Mouse (Mus musculus) right cerebral cortex, adult 2 months (tissue): ENCODE measurements around the gene 2010315B03Rik.
"Not testable (repeated sequence)": the region's sequence is repeated elsewhere in the genome, so short reads cannot be mapped to it uniquely, and the experiment has no call there.

Experiments
- DNase-seq, 2 experiments: peaks; one replicate each; pipeline ENCODE4 v3.0.0; 2021 to 2022; ENCODE audit warnings: low spot score in 2 of 2

The 2010315B03Rik gene

GRCm38 (mm10) chr9:124312171-124313142 lies at the start of gene 2010315B03Rik:
Gene 2010315B03Rik, minus strand, starts transcription at chr9:124312696.
- DNase-seq: peak; percentile 90 to 92

GRCm38 (mm10) chr9:124311502-124311901 lies 994 bp downstream of the 2010315B03Rik start:
- no peak for DNase-seq

GRCm38 (mm10) chr9:124288329-124288728 lies 24.2 kb downstream of the 2010315B03Rik start:
- no peak for DNase-seq

- DNase-seq: peak; percentile 91 to 93
These were observed 30.4 kb downstream of the 2010315B03Rik start for GRCm38 (mm10) chr9:124281912-124282686.

GRCm38 (mm10) chr9:124281448-124281791 lies 31.1 kb downstream of the 2010315B03Rik start:
- no peak for DNase-seq

GRCm38 (mm10) chr9:124280576-124281447 lies 31.7 kb downstream of the 2010315B03Rik start:
- no peak for DNase-seq

GRCm38 (mm10) chr9:124279300-124279699 lies 33.2 kb downstream of the 2010315B03Rik start:
- DNase-seq: no peak

GRCm38 (mm10) chr9:124275064-124275463 lies 37.4 kb downstream of the 2010315B03Rik start:
- no peak for DNase-seq

- no peak for DNase-seq
These were observed 39.3 kb downstream of the 2010315B03Rik start for GRCm38 (mm10) chr9:124273172-124273571.

GRCm38 (mm10) chr9:124267929-124268328 lies 44.6 kb downstream of the 2010315B03Rik start:
- peak in 1 of 2 experiments; percentile 15 for DNase-seq

- DNase-seq: no peak
These were observed 45.0 kb downstream of the 2010315B03Rik start for GRCm38 (mm10) chr9:124267493-124267892.

GRCm38 (mm10) chr9:124262987-124263717 lies 49.3 kb downstream of the 2010315B03Rik start:
- no peak for DNase-seq

- DNase-seq: no peak
These were observed 54.4 kb downstream of the 2010315B03Rik start for GRCm38 (mm10) chr9:124258067-124258556.

- no peak for DNase-seq
These were observed 55.1 kb downstream of the 2010315B03Rik start for GRCm38 (mm10) chr9:124257200-124258066.

GRCm38 (mm10) chr9:124256271-124257199 lies 56.0 kb downstream of the 2010315B03Rik start:
- DNase-seq: not testable (repeated sequence)

GRCm38 (mm10) chr9:124251438-124251837 lies 61.1 kb downstream of the 2010315B03Rik start:
- peak in 1 of 2 experiments; percentile 11 for DNase-seq
